Mouse (Mus musculus): ENCODE results near the gene Tmem217. TPM values are rescaled to one million over a fixed set of nuclear protein-coding genes. Genes with fewer than 3 reads are reported as not detected.

Gene Tmem217
- total RNA-seq, 1 experiment: 0.31 TPM

Other genes with a start within 250 kb of the Tmem217 start
- 0.37 and 0.71 TPM in 2 replicates for gene Pi16, start 234.7 kb downstream of the Tmem217 start, total RNA-seq (2012; rRNA removed)
- 187 and 217 TPM in 2 replicates for gene Mtch1, start 204.5 kb downstream of the Tmem217 start, total RNA-seq (2012; rRNA removed)
- 1.9 and 3.8 TPM in 2 replicates for gene Fgd2, start 191.5 kb downstream of the Tmem217 start, total RNA-seq (2012; rRNA removed)
- 75.3 and 82.0 TPM in 2 replicates for gene Pim1, start 61.6 kb downstream of the Tmem217 start, total RNA-seq (2012; rRNA removed)
- 18.3 TPM in 2 replicates for gene Gm17657, start 2.7 kb downstream of the Tmem217 start, total RNA-seq (2012; rRNA removed)
- 8.3 and 8.6 TPM in 2 replicates for gene Tbc1d22b, start 2.6 kb downstream of the Tmem217 start, total RNA-seq (2012; rRNA removed)
- 30.0 and 37.2 TPM in 2 replicates for gene Rnf8, start 62.4 kb upstream of the Tmem217 start, total RNA-seq (2012; rRNA removed)
- gene Gm28043, start 62.5 kb upstream of the Tmem217 start, total RNA-seq (2012; rRNA removed): 8.6 and 10.2 TPM in 2 replicates
- gene Cmtr1, start 108.2 kb upstream of the Tmem217 start, total RNA-seq (2012; rRNA removed): 130 and 183 TPM in 2 replicates
- 13.4 and 19.2 TPM in 2 replicates for gene Ccdc167, start 164.7 kb upstream of the Tmem217 start, total RNA-seq (2012; rRNA removed)